Mouse (Mus musculus): Measurements from ENCODE around the gene Nat14. TPM values are rescaled to one million over a fixed set of nuclear protein-coding genes. Genes with fewer than 3 reads are reported as not detected.
A peak's percentile ranks its signal among the peaks of the same experiment; 100 is the strongest.

Nat14 gene
- total and polyA plus RNA-seq, 2 experiments from 2014 or later: 45.5 to 54.3 TPM

GRCm38 (mm10) chr7:4924483-4924882 lies 2.7 kb downstream of the Nat14 start:
- Histone ChIP-seq H3K4me2 (ENCODE audit: low read depth) (peak overlapping the region; percentile 97), H3K9me3 (ENCODE audit: low read length) (no peaks in the 10 kb centered on the region), H3K9ac (peak overlapping the region; percentile 68), H3K27me3 (ENCODE audit: insufficient read depth, low read length) (no peaks in the 10 kb centered on the region), H3K27ac (ENCODE audit: low read depth, low read length) (peak overlapping the region; percentile 96), H3K4me1 (ENCODE audit: insufficient read depth) (peaks cover 28% of the 10 kb centered on the region; the same call in 1 of the 2 replicates), H3K4me3 (ENCODE audit: low read depth, low read length) (peak overlapping the region; percentile 53; the same call in 1 of the 2 replicates), H3K36me3 (ENCODE audit: insufficient read depth) (peaks cover 18% of the 10 kb centered on the region)
- 1% methylated on average over 4 of the region's 4 CpGs for WGBS
- no peak for ATAC-seq
- DNase-seq: peak; percentile 41
- no peak for TF ChIP-seq CTCF (IDR thresholded peaks at IDR 0.05; ENCODE audit: low read depth)

DNA sequence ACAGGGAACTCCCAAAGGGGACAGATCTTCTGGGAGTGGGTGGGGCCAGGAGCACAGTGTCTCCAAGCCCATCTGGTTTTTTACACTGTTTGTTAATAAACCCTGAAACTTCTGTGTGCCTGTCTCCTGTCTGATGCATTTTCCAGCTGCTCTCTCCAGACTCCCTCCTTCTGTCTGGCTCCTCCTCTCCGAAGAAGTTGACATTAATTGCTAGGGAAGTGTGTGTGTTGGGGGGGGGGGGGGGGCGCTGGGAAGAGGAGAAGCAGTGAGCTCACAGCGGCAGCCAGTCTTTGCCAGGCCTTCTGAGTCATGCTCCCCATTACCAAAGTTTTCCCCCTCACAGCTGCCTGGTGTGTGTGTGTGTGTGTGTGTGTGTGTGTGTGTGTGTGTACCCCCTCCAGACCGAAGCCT lies 3.1 kb downstream of the Nat14 start:
- WGBS: 0% methylated on average over 3 of the region's 4 CpGs
- peaks cover 28% of the 10 kb centered on the region; the same call in 1 of the 2 replicates for H3K4me1 ChIP-seq (ENCODE audit: insufficient read depth)

GRCm38 (mm10) chr7:4925441-4926381 lies 3.9 kb downstream of the Nat14 start, which contains the start of gene Ssc5d:
TSS of gene Ssc5d (plus strand) at chr7:4925785.
- TF ChIP-seq CTCF (IDR thresholded peaks at IDR 0.05; ENCODE audit: low read depth): no peak
- WGBS: 7% methylated on average over 6 of the region's 6 CpGs
- peaks cover 28% of the 10 kb centered on the region; the same call in 1 of the 2 replicates for H3K4me1 ChIP-seq (ENCODE audit: insufficient read depth)
- ATAC-seq (no peak), DNase-seq (no peak)
- H3K4me3 ChIP-seq (ENCODE audit: low read depth, low read length): no peak within 1 kb of the TSS
- peaks cover 6% of the 10 kb centered on the region for H3K36me3 ChIP-seq (ENCODE audit: insufficient read depth)
- peak within 1 kb of the TSS; percentile 97 for H3K4me2 ChIP-seq (ENCODE audit: low read depth)
- H3K9me3 ChIP-seq (ENCODE audit: low read length): no peaks in the 10 kb centered on the region
- H3K9ac ChIP-seq: peak within 1 kb of the TSS; percentile 33; the same call in 1 of the 2 replicates
- no peaks in the 10 kb centered on the region for H3K27me3 ChIP-seq (ENCODE audit: insufficient read depth, low read length)
- H3K27ac ChIP-seq (ENCODE audit: low read depth, low read length): peak within 1 kb of the TSS; percentile 96; the same call in 1 of the 2 replicates

More for the DNA sequence above, 3.1 kb downstream of the Nat14 start:
- DNase-seq (peak; percentile 42), ATAC-seq (no peak)
- Histone ChIP-seq H3K36me3 (ENCODE audit: insufficient read depth) (peaks cover 14% of the 10 kb centered on the region), H3K9ac (no peak overlapping the region), H3K4me3 (ENCODE audit: low read depth, low read length) (no peak overlapping the region), H3K27me3 (ENCODE audit: insufficient read depth, low read length) (no peaks in the 10 kb centered on the region), H3K27ac (ENCODE audit: low read depth, low read length) (peak overlapping the region; percentile 96; the same call in 1 of the 2 replicates), H3K4me2 (ENCODE audit: low read depth) (no peak overlapping the region), H3K9me3 (ENCODE audit: low read length) (no peaks in the 10 kb centered on the region)
- no peak for TF ChIP-seq CTCF (IDR thresholded peaks at IDR 0.05; ENCODE audit: low read depth)

DNA sequence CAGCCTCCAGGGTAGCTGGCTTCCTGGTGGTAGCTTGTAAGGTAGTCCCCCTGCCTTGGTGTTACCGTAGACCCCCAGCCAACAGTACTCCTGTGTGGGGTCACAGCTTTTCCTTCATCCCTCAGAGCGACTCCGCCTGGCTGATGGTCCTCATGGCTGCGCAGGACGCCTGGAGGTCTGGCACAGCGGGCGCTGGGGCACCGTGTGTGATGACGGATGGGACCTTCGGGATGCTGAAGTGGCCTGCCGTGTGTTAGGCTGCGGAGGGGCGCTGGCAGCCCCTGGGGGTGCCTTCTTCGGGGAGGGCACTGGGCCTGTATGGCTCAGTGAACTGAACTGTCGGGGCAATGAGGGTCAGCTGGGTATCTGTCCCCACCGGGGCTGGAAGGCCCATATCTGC lies 5.0 kb downstream of the Nat14 start:
- Histone ChIP-seq H3K9me3 (ENCODE audit: low read length) (no peaks in the 10 kb centered on the region), H3K9ac (no peak overlapping the region), H3K27ac (ENCODE audit: low read depth, low read length) (no peak overlapping the region), H3K27me3 (ENCODE audit: insufficient read depth, low read length) (no peaks in the 10 kb centered on the region), H3K36me3 (ENCODE audit: insufficient read depth) (no peaks in the 10 kb centered on the region), H3K4me1 (ENCODE audit: insufficient read depth) (peaks cover 25% of the 10 kb centered on the region; the same call in 1 of the 2 replicates), H3K4me3 (ENCODE audit: low read depth, low read length) (no peak overlapping the region), H3K4me2 (ENCODE audit: low read depth) (no peak overlapping the region)
- ATAC-seq: no peak
- TF ChIP-seq CTCF (IDR thresholded peaks at IDR 0.05; ENCODE audit: low read depth): no peak
- DNase-seq: no peak
- WGBS: 83% methylated on average over 16 of the region's 16 CpGs

- 72% methylated on average over 8 of the region's 8 CpGs for WGBS
- Histone ChIP-seq H3K4me3 (ENCODE audit: low read depth, low read length) (no peak overlapping the region), H3K4me2 (ENCODE audit: low read depth) (no peak overlapping the region), H3K9me3 (ENCODE audit: low read length) (no peaks in the 10 kb centered on the region), H3K27me3 (ENCODE audit: insufficient read depth, low read length) (no peaks in the 10 kb centered on the region), H3K4me1 (ENCODE audit: insufficient read depth) (peaks cover 19% of the 10 kb centered on the region; the same call in 1 of the 2 replicates), H3K9ac (no peak overlapping the region), H3K27ac (ENCODE audit: low read depth, low read length) (no peak overlapping the region), H3K36me3 (ENCODE audit: insufficient read depth) (no peaks in the 10 kb centered on the region)
- no peak for TF ChIP-seq CTCF (IDR thresholded peaks at IDR 0.05; ENCODE audit: low read depth)
- ATAC-seq (no peak), DNase-seq (no peak)
Observed at GRCm38 (mm10) chr7:4927711-4928110, 5.9 kb downstream of the Nat14 start.

GRCm38 (mm10) chr7:4928323-4928722 lies 6.5 kb downstream of the Nat14 start:
- ATAC-seq (no peak), DNase-seq (no peak)
- Histone ChIP-seq H3K4me2 (ENCODE audit: low read depth) (no peak overlapping the region), H3K9ac (no peak overlapping the region), H3K27me3 (ENCODE audit: insufficient read depth, low read length) (no peaks in the 10 kb centered on the region), H3K36me3 (ENCODE audit: insufficient read depth) (no peaks in the 10 kb centered on the region), H3K4me1 (ENCODE audit: insufficient read depth) (peaks cover 19% of the 10 kb centered on the region; the same call in 1 of the 2 replicates), H3K9me3 (ENCODE audit: low read length) (no peaks in the 10 kb centered on the region), H3K4me3 (ENCODE audit: low read depth, low read length) (no peak overlapping the region), H3K27ac (ENCODE audit: low read depth, low read length) (no peak overlapping the region)
- TF ChIP-seq CTCF (IDR thresholded peaks at IDR 0.05; ENCODE audit: low read depth): no peak
- WGBS: 85% methylated on average over 17 of the region's 17 CpGs

- no peak for DNase-seq
- no peak overlapping the region for H3K4me3 ChIP-seq (ENCODE audit: low read depth, low read length)
- no peak overlapping the region for H3K9ac ChIP-seq
- ATAC-seq: no peak
- no peaks in the 10 kb centered on the region for H3K36me3 ChIP-seq (ENCODE audit: insufficient read depth)
- no peaks in the 10 kb centered on the region for H3K27me3 ChIP-seq (ENCODE audit: insufficient read depth, low read length)
- H3K4me1 ChIP-seq (ENCODE audit: insufficient read depth): no peaks in the 10 kb centered on the region
- no peak overlapping the region for H3K4me2 ChIP-seq (ENCODE audit: low read depth)
- 82% methylated on average over 12 of the region's 12 CpGs for WGBS
- H3K27ac ChIP-seq (ENCODE audit: low read depth, low read length): no peak overlapping the region
- H3K9me3 ChIP-seq (ENCODE audit: low read length): no peaks in the 10 kb centered on the region
- TF ChIP-seq CTCF (IDR thresholded peaks at IDR 0.05; ENCODE audit: low read depth): no peak
Observed at GRCm38 (mm10) chr7:4933103-4933502, 11.3 kb downstream of the Nat14 start.

Data from forebrain, postnatal 0 days (tissue).